Mouse (Mus musculus) embryonic facial prominence, embryonic 12.5 days (tissue): ENCODE measurements at regions not wholly inside any gene's neighbourhood (a gene's known extent, or its start where the extent isn't known, plus 50 kb on each side); places are given as distances from the start of the nearest gene placed in this dataset.

ENCODE experiments used
- ATAC-seq: fragments of 200-750 bp; cut with Nextera tagmentation; 2 replicates; pipeline ENCODE4 v1.8.0; 2017; ENCODE audit not compliant: insufficient number of reproducible peaks, insufficient read depth, low FRiP score, low TSS enrichment
- H3K27ac ChIP-seq: fragments of 300-500 bp; sonication (generic); 2 replicates; pipeline ENCODE4 v1.5.1; 2016; ENCODE audit warnings: mild to moderate bottlenecking
- H3K27me3 ChIP-seq: fragments of 300-500 bp; sonication (generic); 2 replicates; pipeline ENCODE4 v1.6.1; 2016; ENCODE audit warnings: mild to moderate bottlenecking, moderate library complexity
- H3K36me3 ChIP-seq: fragments of 300-500 bp; sonication (generic); 2 replicates; pipeline ENCODE4 v1.6.1; 2016; ENCODE audit warnings: mild to moderate bottlenecking
- H3K4me1 ChIP-seq: fragments of 300-500 bp; sonication (generic); 2 replicates; pipeline ENCODE4 v1.6.1; 2016
- H3K4me2 ChIP-seq: fragments of 300-500 bp; sonication (generic); replicated peaks from 2 replicates; pipeline ENCODE4 v1.6.1; 2016; ENCODE audit warnings: mild to moderate bottlenecking, moderate library complexity
- H3K4me3 ChIP-seq: fragments of 300-500 bp; sonication (generic); 2 replicates; pipeline ENCODE4 v1.5.1; 2016; ENCODE audit warnings: mild to moderate bottlenecking
- H3K9ac ChIP-seq: fragments of 300-500 bp; sonication (generic); 2 replicates; pipeline ENCODE4 v1.6.1; 2016; ENCODE audit warnings: mild to moderate bottlenecking, moderate library complexity
- H3K9me3 ChIP-seq: fragments of 300-500 bp; sonication (generic); 2 replicates; pipeline ENCODE4 v1.6.1; 2016; ENCODE audit warnings: mild to moderate bottlenecking, moderate library complexity
- whole genome bisulfite sequencing: fragments of 180-500 bp; shearing (Covaris S2); methylation state at CpG from one replicate; pipeline ENCODE4 v1.1.7; 2016; 5-methylcytosine and 5-hydroxymethylcytosine counted together

GRCm38 (mm10) chr3:128787686-128788085 lies 412.0 kb upstream of the Pitx2 start:
- Histone ChIP-seq H3K9me3 (no peaks in the 10 kb centered on the region), H3K4me3 (no peak overlapping the region), H3K36me3 (no peaks in the 10 kb centered on the region), H3K4me2 (no peak overlapping the region), H3K4me1 (no peaks in the 10 kb centered on the region), H3K9ac (no peak overlapping the region), H3K27ac (no peak overlapping the region), H3K27me3 (no peaks in the 10 kb centered on the region)
- ATAC-seq = no peak
- WGBS = 74% methylated on average over 5 of the region's 5 CpGs

GRCm38 (mm10) chr3:128795931-128796330 lies 403.7 kb upstream of the Pitx2 start:
- H3K4me2 ChIP-seq = no peak overlapping the region
- 84% methylated on average over 2 of the region's 2 CpGs for WGBS
- H3K27me3 ChIP-seq = no peaks in the 10 kb centered on the region
- no peak overlapping the region for H3K4me3 ChIP-seq
- H3K9ac ChIP-seq = no peak overlapping the region
- H3K36me3 ChIP-seq = no peaks in the 10 kb centered on the region
- no peak overlapping the region for H3K27ac ChIP-seq
- H3K9me3 ChIP-seq = no peaks in the 10 kb centered on the region
- no peak for ATAC-seq
- H3K4me1 ChIP-seq = no peaks in the 10 kb centered on the region

GRCm38 (mm10) chr3:128797829-128798228 lies 401.8 kb upstream of the Pitx2 start:
- ATAC-seq = no peak
- WGBS = 93% methylated on average over 1 of the region's 1 CpGs
- H3K36me3 ChIP-seq = no peaks in the 10 kb centered on the region

GRCm38 (mm10) chr3:128829371-128830160 lies 370.1 kb upstream of the Pitx2 start:
- no peak overlapping the region for H3K27ac ChIP-seq
- no peaks in the 10 kb centered on the region for H3K36me3 ChIP-seq
- no peaks in the 10 kb centered on the region for H3K4me1 ChIP-seq
- no peaks in the 10 kb centered on the region for H3K27me3 ChIP-seq
- H3K9me3 ChIP-seq = no peaks in the 10 kb centered on the region
- no peak overlapping the region for H3K9ac ChIP-seq
- WGBS = 66% methylated on average over 12 of the region's 12 CpGs
- no peak for ATAC-seq
- no peak overlapping the region for H3K4me2 ChIP-seq
- H3K4me3 ChIP-seq = no peak overlapping the region

More at GRCm38 (mm10) chr3:128797829-128798228, 401.8 kb upstream of the Pitx2 start:
- Histone ChIP-seq H3K4me3 (no peak overlapping the region), H3K9me3 (no peaks in the 10 kb centered on the region), H3K4me2 (no peak overlapping the region), H3K27me3 (no peaks in the 10 kb centered on the region), H3K9ac (no peak overlapping the region), H3K27ac (no peak overlapping the region), H3K4me1 (no peaks in the 10 kb centered on the region)

- H3K4me1 ChIP-seq = peaks cover 5% of the 10 kb centered on the region; the same call in 1 of the 2 replicates
- H3K9ac ChIP-seq = no peak overlapping the region
- no peak overlapping the region for H3K4me2 ChIP-seq
- ATAC-seq = no peak
- no peaks in the 10 kb centered on the region for H3K36me3 ChIP-seq
- 75% methylated on average over 6 of the region's 6 CpGs for WGBS
- no peaks in the 10 kb centered on the region for H3K9me3 ChIP-seq
- no peak overlapping the region for H3K4me3 ChIP-seq
- no peaks in the 10 kb centered on the region for H3K27me3 ChIP-seq
- no peak overlapping the region for H3K27ac ChIP-seq
These were observed 349.2 kb upstream of the Pitx2 start for GRCm38 (mm10) chr3:128850327-128850977.

- peaks cover 5% of the 10 kb centered on the region; the same call in 1 of the 2 replicates for H3K4me1 ChIP-seq
- H3K36me3 ChIP-seq = no peaks in the 10 kb centered on the region
- no peak overlapping the region for H3K9ac ChIP-seq
- no peaks in the 10 kb centered on the region for H3K27me3 ChIP-seq
- H3K4me3 ChIP-seq = no peak overlapping the region
- no peaks in the 10 kb centered on the region for H3K9me3 ChIP-seq
- H3K4me2 ChIP-seq = no peak overlapping the region
- ATAC-seq = no peak; the same call in 1 of the 2 replicates
- H3K27ac ChIP-seq = 0 out of 2 replicates have a peak overlapping the region, but pooled peaks have one; percentile 30
- WGBS = 21% methylated on average over 5 of the region's 5 CpGs
These were observed 343.2 kb upstream of the Pitx2 start for GRCm38 (mm10) chr3:128856515-128856914.

GRCm38 (mm10) chr3:128881685-128882444 lies 317.8 kb upstream of the Pitx2 start:
- Histone ChIP-seq H3K4me2 (no peak overlapping the region), H3K9ac (no peak overlapping the region), H3K36me3 (no peaks in the 10 kb centered on the region), H3K27ac (0 out of 2 replicates have a peak overlapping the region, but pooled peaks have one; percentile 46), H3K9me3 (no peaks in the 10 kb centered on the region), H3K4me1 (peaks cover 9% of the 10 kb centered on the region; the same call in 1 of the 2 replicates), H3K27me3 (no peaks in the 10 kb centered on the region), H3K4me3 (no peak overlapping the region)
- peak; percentile 64; the same call in 1 of the 2 replicates for ATAC-seq
- WGBS = 30% methylated on average over 10 of the region's 10 CpGs

GRCm38 (mm10) chr3:128883636-128884195 lies 316.0 kb upstream of the Pitx2 start:
- WGBS = 63% methylated on average over 7 of the region's 7 CpGs

GRCm38 (mm10) chr3:128886678-128887077 lies 313.0 kb upstream of the Pitx2 start:
- no peak for ATAC-seq
- 48% methylated on average over 9 of the region's 9 CpGs for WGBS
- no peaks in the 10 kb centered on the region for H3K27me3 ChIP-seq
- H3K27ac ChIP-seq = no peak overlapping the region
- no peak overlapping the region for H3K9ac ChIP-seq
- H3K9me3 ChIP-seq = no peaks in the 10 kb centered on the region
- H3K36me3 ChIP-seq = no peaks in the 10 kb centered on the region
- peaks cover 8% of the 10 kb centered on the region; the same call in 1 of the 2 replicates for H3K4me1 ChIP-seq
- H3K4me3 ChIP-seq = no peak overlapping the region
- no peak overlapping the region for H3K4me2 ChIP-seq

More at GRCm38 (mm10) chr3:128883636-128884195, 316.0 kb upstream of the Pitx2 start:
- H3K9ac ChIP-seq = no peak overlapping the region
- no peak overlapping the region for H3K4me2 ChIP-seq
- peaks cover 9% of the 10 kb centered on the region; the same call in 1 of the 2 replicates for H3K4me1 ChIP-seq
- no peak for ATAC-seq
- H3K27me3 ChIP-seq = no peaks in the 10 kb centered on the region
- H3K9me3 ChIP-seq = no peaks in the 10 kb centered on the region
- H3K4me3 ChIP-seq = no peak overlapping the region
- H3K27ac ChIP-seq = no peak overlapping the region
- H3K36me3 ChIP-seq = no peaks in the 10 kb centered on the region

- Histone ChIP-seq H3K36me3 (no peaks in the 10 kb centered on the region), H3K9ac (no peak overlapping the region), H3K27ac (no peak overlapping the region), H3K4me2 (no peak overlapping the region), H3K27me3 (no peaks in the 10 kb centered on the region), H3K4me1 (no peaks in the 10 kb centered on the region), H3K9me3 (no peaks in the 10 kb centered on the region), H3K4me3 (no peak overlapping the region)
- WGBS = 86% methylated on average over 5 of the region's 5 CpGs
- no peak for ATAC-seq
These were observed 308.6 kb upstream of the Pitx2 start for GRCm38 (mm10) chr3:128891078-128891477.

GRCm38 (mm10) chr3:128896628-128897027 lies 303.1 kb upstream of the Pitx2 start:
- ATAC-seq = no peak
- WGBS = 89% methylated on average over 3 of the region's 3 CpGs

More at GRCm38 (mm10) chr3:128896628-128897027, 303.1 kb upstream of the Pitx2 start:
- no peaks in the 10 kb centered on the region for H3K36me3 ChIP-seq
- H3K9me3 ChIP-seq = no peaks in the 10 kb centered on the region
- H3K4me2 ChIP-seq = no peak overlapping the region
- H3K4me3 ChIP-seq = no peak overlapping the region
- no peak overlapping the region for H3K27ac ChIP-seq
- H3K4me1 ChIP-seq = no peaks in the 10 kb centered on the region
- H3K27me3 ChIP-seq = no peaks in the 10 kb centered on the region
- no peak overlapping the region for H3K9ac ChIP-seq
